Mouse (Mus musculus) gastrocnemius, adult 8-10 months (tissue): ENCODE measurements around the gene Rflnb. TPM values are rescaled to one million over a fixed set of nuclear protein-coding genes. Genes with fewer than 3 reads are reported as not detected.

Experiments
- DNase-seq, 2 experiments: peaks; one replicate each; pipeline ENCODE4 v3.0.0; 2022; ENCODE audit warnings: low spot score in 2 of 2
- total RNA-seq, 4 experiments: library from RNA; stranded (reverse); gene quantifications; 2 replicates each; pipeline ENCODE4 v1.2.4; 2022

The Rflnb gene
- 10 to 100 TPM in 1 of 4 experiments, 1 to 10 TPM in 3; 7.4 to 13.4 (median 9.2) TPM for total RNA-seq

GRCm38 (mm10) chr11:76027139-76028071 lies at the start of gene Rflnb:
Gene Rflnb, minus strand, starts transcription at chr11:76027782.
- peak; percentile 83 to 84 for DNase-seq

DNA sequence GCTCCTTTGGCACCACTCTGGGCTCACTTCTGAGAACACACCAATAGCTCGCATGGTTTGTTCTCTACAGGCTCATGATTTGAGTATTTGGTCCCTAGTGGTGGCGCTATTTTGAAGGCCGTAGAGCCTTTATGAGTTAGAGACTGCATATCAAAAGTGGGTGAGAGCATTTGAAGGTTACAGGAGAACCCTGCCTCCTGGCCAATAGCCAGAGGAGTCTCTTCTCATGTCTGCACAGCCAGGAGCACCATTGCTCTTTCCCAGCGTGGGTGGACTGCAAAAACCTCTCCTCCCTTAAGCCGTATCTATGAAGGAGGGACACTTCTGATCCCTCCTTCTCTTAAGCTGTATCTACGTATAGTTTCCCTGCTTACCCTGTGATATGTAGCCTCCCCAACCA lies 49.8 kb upstream of the Rflnb start:
- DNase-seq: no peak

- DNase-seq: no peak
Observed at GRCm38 (mm10) chr11:76074296-76075093, 46.9 kb upstream of the Rflnb start.

GRCm38 (mm10) chr11:76069816-76070215 lies 42.2 kb upstream of the Rflnb start:
- no peak for DNase-seq

- DNase-seq: no peak
Observed at GRCm38 (mm10) chr11:76066563-76067156, 39.1 kb upstream of the Rflnb start.

DNA sequence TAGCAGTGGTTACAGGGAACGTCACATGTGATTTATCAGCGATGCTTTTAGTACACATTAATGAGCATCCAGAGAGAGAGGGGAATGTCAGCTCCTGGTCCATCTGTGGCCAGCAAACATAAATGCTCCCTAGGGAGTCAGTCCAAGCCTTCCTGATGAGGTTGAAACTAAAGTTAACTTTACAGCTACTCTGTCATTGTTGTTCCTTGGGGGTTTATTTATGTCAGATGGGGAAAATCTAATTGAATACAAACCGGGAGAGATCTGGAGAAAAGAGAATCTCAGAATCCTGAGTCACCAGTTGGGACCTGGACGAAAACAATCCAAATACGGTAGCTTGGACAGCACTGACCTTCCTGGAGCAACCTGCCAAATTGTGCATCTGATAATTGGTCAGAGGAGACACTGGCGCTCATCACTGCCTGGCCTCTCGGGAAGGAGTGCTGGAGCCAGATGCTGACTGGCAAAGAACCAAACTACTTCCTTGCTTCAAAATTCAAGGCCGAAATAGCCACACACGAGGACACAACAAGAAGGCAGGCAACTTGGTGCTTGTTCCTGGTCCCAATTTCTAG lies 38.0 kb upstream of the Rflnb start:
- DNase-seq: peak in 1 of 2 experiments; percentile 44

DNA sequence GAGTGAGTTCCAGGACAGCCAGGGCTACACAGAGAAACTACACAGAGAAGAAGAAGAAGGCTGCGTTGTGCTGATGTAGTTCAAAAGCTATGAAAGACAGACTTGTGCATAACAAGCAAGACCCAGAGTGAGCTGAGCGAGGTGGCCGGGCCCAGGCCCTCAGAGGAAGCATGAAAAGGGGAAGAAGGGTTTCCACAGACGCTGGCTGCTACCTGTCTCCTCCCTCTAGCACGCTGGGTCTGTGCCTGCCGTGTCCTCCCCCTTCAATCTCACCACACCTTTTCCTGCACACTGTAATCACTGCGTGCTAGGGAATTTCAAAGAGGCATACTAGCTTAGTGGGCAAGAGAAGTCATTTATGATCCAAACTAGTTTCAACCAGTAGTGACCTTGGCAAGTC lies 36.8 kb upstream of the Rflnb start:
- DNase-seq: no peak

GRCm38 (mm10) chr11:76060906-76061305 lies 33.3 kb upstream of the Rflnb start:
- DNase-seq: no peak

DNA sequence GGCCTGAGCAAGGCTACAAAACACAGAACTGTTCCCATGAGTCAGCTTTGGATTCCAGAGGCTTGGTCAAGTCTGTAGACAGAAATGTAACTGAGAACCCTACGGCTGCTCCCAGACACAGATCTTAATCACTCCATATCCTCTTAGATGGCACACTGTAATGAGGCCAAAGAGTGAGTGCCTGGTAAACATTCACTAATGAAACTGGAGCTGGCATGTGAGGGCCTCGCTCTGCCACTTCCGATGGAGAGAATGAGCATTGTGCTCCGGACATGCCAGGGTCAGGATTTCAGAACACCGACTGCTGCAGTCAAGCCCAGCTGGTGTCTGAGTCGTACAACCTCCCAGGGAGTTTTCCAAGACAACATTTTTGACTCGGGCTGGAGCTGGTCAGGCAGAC lies 32.4 kb upstream of the Rflnb start:
- DNase-seq: no peak

- no peak for DNase-seq
Observed at GRCm38 (mm10) chr11:76056487-76056886, 28.9 kb upstream of the Rflnb start.

- no peak for DNase-seq
Observed at GRCm38 (mm10) chr11:76052496-76052895, 24.9 kb upstream of the Rflnb start.

GRCm38 (mm10) chr11:76050967-76051512 lies 23.5 kb upstream of the Rflnb start:
- DNase-seq: no peak

DNA sequence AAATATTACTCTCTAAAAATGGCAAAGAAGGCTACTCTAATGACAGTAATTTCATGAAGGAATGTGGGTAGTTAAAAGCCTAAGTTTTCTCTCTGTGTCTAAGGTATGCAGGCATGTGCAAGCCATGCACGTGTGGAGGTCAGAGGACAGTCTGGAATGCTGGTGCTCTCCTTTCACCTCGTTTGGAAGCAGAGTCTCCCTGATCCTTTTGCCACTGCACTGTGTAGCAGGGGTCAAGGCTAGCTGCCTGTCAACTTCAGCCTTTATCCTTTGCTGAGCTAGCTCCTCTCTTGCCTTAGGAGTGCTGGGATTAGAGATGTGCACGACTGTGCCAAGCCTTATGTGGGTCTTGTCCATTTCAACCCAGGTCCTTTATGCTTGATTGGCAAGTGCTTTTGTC lies 22.9 kb upstream of the Rflnb start:
- no peak for DNase-seq

- no peak for DNase-seq
Observed at GRCm38 (mm10) chr11:76045367-76045766, 17.8 kb upstream of the Rflnb start.

GRCm38 (mm10) chr11:76044468-76044867 lies 16.9 kb upstream of the Rflnb start:
- no peak for DNase-seq

DNA sequence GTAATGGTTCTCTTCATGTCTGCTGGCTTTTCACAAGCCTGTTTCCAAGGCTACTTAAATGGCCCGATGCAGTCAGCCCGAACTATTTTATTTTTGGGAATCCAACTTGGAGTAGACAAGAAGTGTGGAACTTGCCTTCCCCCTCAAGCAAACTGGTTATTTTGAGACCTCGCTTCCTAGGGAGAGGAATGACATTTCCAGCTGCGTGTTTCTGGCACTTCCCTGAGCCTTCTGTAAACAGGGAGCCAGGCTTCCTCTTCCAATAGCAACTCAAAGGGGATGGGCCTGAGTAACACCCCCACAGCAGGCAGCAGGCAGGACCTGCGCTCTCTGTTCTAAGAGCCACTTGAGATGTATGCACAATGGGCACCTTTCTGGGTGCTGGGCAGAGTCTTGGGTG lies 15.3 kb upstream of the Rflnb start:
- no peak for DNase-seq

DNA sequence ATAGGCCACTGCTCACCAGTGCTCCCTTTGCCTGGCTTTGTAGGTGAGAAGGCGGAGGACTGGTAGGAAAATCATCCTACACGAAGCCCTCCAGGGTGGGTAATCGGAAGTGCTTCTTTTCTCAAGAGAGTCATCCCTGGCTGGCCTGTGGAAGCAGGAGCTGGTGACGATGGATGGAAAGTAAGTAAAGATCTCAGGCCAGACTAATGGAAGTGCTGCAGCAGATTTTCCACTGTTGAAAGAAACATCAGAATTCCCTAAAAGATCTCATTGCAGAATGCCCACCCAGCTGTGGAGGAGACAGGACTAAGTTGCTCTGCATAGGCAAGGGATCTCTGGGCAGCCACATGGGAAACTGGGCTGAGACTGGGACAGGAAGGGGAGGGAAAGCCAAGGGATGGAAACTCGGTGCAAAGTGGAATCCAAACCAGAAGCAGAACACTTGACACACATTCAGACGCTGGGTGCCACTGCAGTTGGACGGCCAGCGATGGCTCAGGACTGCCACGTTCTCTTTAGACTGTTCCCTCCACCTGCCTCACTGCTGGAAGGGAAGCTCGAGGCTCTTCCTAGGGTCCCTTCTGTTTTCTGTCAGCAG lies 14.6 kb upstream of the Rflnb start:
- DNase-seq: no peak

DNA sequence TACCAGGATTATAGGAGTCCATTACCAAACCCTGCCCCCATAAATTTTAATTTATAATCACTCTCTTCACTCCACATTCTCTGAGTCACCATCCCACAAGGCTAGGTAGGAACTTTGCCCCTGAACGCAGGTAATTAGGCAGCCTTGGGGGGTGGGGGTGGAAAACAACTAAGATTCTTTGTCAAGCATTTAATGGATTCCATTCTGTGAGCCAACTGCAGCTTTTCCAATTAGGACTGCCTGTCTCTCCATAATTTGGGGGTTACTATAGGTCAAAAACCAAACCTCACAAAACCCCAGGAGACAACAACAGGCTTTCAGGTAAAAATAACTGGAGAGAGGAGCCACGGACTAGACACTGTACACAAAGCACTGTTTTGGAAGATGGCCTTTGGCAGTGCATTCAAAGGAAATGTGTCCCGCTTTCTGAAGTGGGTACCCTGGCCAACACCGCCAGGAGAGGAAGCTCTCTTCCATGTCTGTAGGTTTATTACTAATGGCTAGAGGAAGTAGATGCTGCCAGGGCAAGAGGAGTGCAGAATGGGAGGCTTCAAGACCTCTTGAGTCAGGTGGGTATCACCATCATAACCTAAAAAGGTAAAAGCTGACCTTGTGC lies 13.3 kb upstream of the Rflnb start:
- DNase-seq: no peak

DNA sequence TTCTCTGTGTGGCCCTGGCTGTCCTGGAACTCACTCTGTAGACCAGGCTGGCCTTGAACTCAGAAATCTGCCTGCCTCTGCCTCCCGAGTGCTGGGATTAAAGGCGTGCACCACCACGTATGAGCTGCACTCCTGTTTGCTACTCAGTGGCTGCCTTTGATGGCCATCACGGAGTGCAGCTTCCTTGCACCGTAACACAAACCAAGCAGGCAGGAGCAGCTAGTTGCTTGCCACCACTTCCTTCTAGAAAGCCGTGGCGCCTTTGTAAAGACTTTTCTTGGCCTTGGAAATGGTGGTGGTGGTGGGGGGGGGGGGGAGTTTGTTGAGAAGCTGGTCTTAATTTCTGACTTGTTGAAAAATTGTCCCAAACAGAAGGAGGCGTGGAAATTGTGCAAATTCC lies 12.5 kb upstream of the Rflnb start:
- no peak for DNase-seq

DNA sequence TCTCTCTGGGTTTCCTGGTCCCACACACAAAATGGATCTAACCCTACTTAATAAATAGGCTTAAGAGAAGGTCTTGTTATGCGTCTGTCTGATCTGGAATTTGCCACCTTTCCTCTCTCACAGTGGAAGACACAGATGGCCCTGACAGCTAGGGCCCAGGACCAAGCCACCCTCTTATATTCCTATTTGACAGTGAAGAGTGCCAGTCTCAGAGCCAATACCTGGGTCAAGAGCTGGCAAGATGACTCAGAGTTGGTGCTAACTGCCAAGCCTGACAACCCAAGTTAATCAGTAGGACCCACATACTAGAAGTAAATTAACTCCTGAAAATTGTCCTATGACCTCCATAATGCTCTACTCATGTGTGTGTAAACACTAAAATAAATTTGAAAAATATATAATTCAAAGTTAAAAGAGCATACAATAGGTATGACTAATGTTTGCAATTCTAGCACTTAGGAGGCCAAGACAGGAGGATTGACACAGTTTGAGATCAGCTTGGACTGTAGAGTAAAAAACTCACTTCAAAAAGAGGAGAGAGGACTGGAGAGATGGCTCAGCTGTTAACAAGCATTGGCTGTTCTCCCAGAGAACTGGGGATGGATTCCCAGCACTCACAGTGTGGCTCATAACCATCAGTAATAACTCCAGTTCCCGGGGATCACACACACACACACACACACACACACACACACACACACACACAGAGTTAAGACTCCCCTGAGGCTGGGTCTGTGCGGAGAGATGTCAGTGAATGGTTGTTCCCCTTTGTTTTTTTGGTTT lies 11.9 kb upstream of the Rflnb start:
- no peak for DNase-seq
